Mouse (Mus musculus) liver, embryonic 14.5 days (tissue): Measurements from ENCODE around the gene Brd2. TPM values are rescaled to one million over a fixed set of nuclear protein-coding genes. Genes with fewer than 3 reads are reported as not detected.

Experiments used
- ATAC-seq: fragments of 200-750 bp; cut with Nextera tagmentation; 2 replicates; pipeline ENCODE4 v1.8.0; 2017; ENCODE audit warnings: moderate number of reproducible peaks, mild to moderate bottlenecking, moderate library complexity; ENCODE audit not compliant: insufficient read depth
- DNase-seq, 3 experiments: peaks; one replicate each; pipeline ENCODE4 v3.0.0-alpha.2; 2012 to 2013; ENCODE audit warnings: low read depth in 3 of 3, low spot score in 3 of 3
- H3K27ac ChIP-seq: fragments of 300-500 bp; sonication (generic); 2 replicates; pipeline ENCODE4 v1.5.1; 2014; ENCODE audit warnings: moderate library complexity, mild to moderate bottlenecking, control low read depth, inconsistent platforms
- H3K27me3 ChIP-seq: fragments of 300-500 bp; sonication (generic); 2 replicates; pipeline ENCODE4 v1.6.1; 2014; ENCODE audit warnings: mild to moderate bottlenecking, low read length, moderate library complexity; ENCODE audit not compliant: control insufficient read depth, insufficient read depth
- H3K36me3 ChIP-seq: fragments of 300-500 bp; sonication (generic); replicated peaks from 2 replicates; pipeline ENCODE4 v1.6.1; 2014; ENCODE audit warnings: low read depth; ENCODE audit not compliant: control insufficient read depth, insufficient read depth
- H3K4me1 ChIP-seq, 2 experiments: fragments of 200-500 bp in 1 of 2; fragments of 300-500 bp in 1 of 2; sonication (generic) in 1 of 2; replicated peaks; 2 replicates each; pipeline ENCODE4 v1.6.1; 2012 to 2014; ENCODE audit warnings: antibody characterized with exemption in 1 of 2, inconsistent platforms in 1 of 2, low read length in 1 of 2; ENCODE audit not compliant: control insufficient read depth in 2 of 2, insufficient read depth in 2 of 2
- H3K4me2 ChIP-seq: fragments of 300-500 bp; sonication (generic); 2 replicates; pipeline ENCODE4 v1.6.1; 2014; ENCODE audit warnings: low read depth, mild to moderate bottlenecking, control low read depth, moderate library complexity
- H3K4me3 ChIP-seq, 2 experiments: fragments of 200-500 bp in 1 of 2; fragments of 300-500 bp in 1 of 2; sonication (generic) in 1 of 2; 2 replicates each; pipeline ENCODE4 v1.5.1; 2012 to 2014; ENCODE audit warnings: low read depth in 2 of 2, low read length in 2 of 2, mild to moderate bottlenecking in 2 of 2, control low read depth in 1 of 2, inconsistent platforms in 1 of 2, moderate library complexity in 1 of 2; ENCODE audit not compliant: insufficient read depth in 1 of 2
- H3K9ac ChIP-seq: fragments of 300-500 bp; sonication (generic); replicated peaks from 2 replicates; pipeline ENCODE4 v1.6.1; 2014; ENCODE audit warnings: mild to moderate bottlenecking, control low read depth, moderate library complexity
- H3K9me3 ChIP-seq: fragments of 300-500 bp; sonication (generic); 2 replicates; pipeline ENCODE4 v1.6.1; 2016; ENCODE audit warnings: low read length, mixed read lengths; ENCODE audit not compliant: control insufficient read depth
- CTCF ChIP-seq: IDR thresholded peaks from 2 replicates; pipeline ENCODE4 v1.5.1; 2016; ENCODE audit warnings: antibody characterized with exemption, low read depth, control low read depth
- EP300 ChIP-seq: IDR thresholded peaks from 2 replicates; pipeline ENCODE4 v1.6.1; 2016; ENCODE audit warnings: antibody characterized with exemption, low read depth
- WGBS: fragments of 180-500 bp; shearing (Covaris S2); extraction: QIAGEN DNeasy Blood & Tissue Kit; methylation state at CpG from one replicate; pipeline ENCODE4 v1.1.7; 2014; ENCODE audit not compliant: insufficient replicate concordance; 5-methylcytosine and 5-hydroxymethylcytosine counted together
- polyA plus RNA-seq, 2 experiments: library from polyadenylated mRNA; depleted of rRNA in 1 of 2; stranded (reverse) in 1 of 2; unstranded in 1 of 2; fragments of >200 nt; fragmentation: Nextera tagmentation in 1 of 2; extraction: Ambion mirVana in 1 of 2; gene quantifications; 2 replicates each; pipeline versions ENCODE4 v1.2.1 to v1.2.3; 2012 to 2014

The Brd2 gene
- polyA plus RNA-seq, 2 experiments: 28.8 to 48.7 TPM

DNA sequence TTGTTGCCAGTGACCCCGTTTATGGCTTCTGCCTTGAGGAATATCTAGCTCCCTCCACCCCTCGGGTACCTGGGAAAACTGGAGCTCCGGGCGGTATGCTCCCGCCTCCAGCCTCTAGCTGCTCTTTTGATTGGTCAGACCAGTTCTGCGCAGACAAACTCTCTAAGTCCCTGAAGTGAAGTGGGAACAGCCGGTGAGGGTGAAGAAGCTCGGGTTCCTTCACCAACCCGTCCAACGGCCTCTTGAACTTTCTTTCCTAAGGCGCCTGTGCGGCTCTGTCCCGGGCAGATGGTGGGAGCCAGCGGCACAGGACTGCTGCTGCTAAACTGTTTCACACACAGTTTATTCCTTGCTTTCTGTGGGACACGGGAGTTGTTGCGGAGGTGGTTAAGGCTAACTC, 17.0 kb upstream of the Brd2 start:
- H3K9ac ChIP-seq: peak overlapping the region; percentile 33; the same call in 1 of the 2 replicates
- peaks cover 3 to 14% of the 10 kb centered on the region in 2 experiments; a peak in 3 of 4 replicates for H3K4me1 ChIP-seq
- peak overlapping the region; percentile 35 to 37 for H3K4me3 ChIP-seq
- H3K27me3 ChIP-seq: peaks cover 19% of the 10 kb centered on the region
- H3K27ac ChIP-seq: no peak overlapping the region
- WGBS: 9% methylated on average over 16 of the region's 16 CpGs
- ATAC-seq (no peak), DNase-seq (no peak)
- TF ChIP-seq CTCF (no peak), EP300 (no peak)
- peak overlapping the region; percentile 66 for H3K4me2 ChIP-seq
- H3K9me3 ChIP-seq: no peaks in the 10 kb centered on the region
- no peaks in the 10 kb centered on the region for H3K36me3 ChIP-seq

DNA sequence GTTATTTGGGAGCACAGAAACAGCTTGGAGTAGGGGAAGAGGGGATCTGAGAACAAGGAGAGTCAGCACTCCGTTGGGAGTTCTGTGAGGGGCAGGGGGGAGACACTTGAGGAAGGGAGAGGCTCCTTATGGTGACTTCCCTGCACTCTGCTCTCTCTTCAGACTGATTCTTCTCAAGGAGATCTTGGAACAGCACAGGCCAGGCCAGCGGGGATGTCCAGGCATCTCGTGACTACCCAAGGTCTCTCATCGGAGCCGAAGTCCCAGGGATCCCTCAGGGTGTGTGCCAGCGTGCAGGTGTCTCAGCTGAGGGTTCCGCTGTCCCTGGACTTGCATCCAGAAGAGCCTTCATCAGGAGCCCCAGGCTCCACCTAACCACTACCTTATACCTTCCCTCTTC, 16.2 kb upstream of the Brd2 start:
- 73% methylated on average over 7 of the region's 7 CpGs for WGBS
- H3K27me3 ChIP-seq: peaks cover 19% of the 10 kb centered on the region
- TF ChIP-seq CTCF (no peak), EP300 (no peak)

DNA sequence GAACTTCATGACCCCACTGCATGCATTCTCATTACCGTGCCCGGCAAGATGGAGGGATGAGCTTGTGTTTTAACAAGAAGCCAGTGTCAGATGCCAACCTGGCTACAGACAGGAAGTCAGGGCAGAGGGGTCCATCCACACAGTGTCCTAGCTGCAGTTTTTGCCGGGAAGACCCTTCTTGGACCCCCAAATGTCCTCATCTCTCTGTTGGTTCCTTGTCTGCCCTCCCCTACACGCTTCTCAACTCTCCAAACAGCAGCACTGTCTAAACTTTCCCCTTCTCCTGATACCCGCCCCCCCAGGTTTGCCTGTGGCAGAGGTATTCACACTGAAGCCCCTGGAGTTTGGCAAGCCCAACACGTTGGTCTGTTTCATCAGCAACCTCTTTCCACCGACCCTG, 15.2 kb upstream of the Brd2 start:
- H3K4me1 ChIP-seq: peaks cover 3 to 12% of the 10 kb centered on the region in 2 experiments; a peak in 3 of 4 replicates
- no peaks in the 10 kb centered on the region for H3K9me3 ChIP-seq
- 55% methylated on average over 7 of the region's 7 CpGs for WGBS
- H3K9ac ChIP-seq: no peak overlapping the region
- H3K4me2 ChIP-seq: no peak overlapping the region
- no peak overlapping the region for H3K4me3 ChIP-seq
- H3K27ac ChIP-seq: no peak overlapping the region
- peaks cover 19% of the 10 kb centered on the region for H3K27me3 ChIP-seq
- ATAC-seq: no peak
- DNase-seq: no peak
- H3K36me3 ChIP-seq: no peaks in the 10 kb centered on the region
- TF ChIP-seq CTCF (no peak), EP300 (no peak)

More for the DNA sequence above, 16.2 kb upstream of the Brd2 start:
- Histone ChIP-seq H3K4me3 (no peak overlapping the region), H3K4me1 (peaks cover 3 to 14% of the 10 kb centered on the region in 2 experiments; a peak in 3 of 4 replicates), H3K27ac (no peak overlapping the region), H3K9me3 (no peaks in the 10 kb centered on the region), H3K36me3 (no peaks in the 10 kb centered on the region), H3K4me2 (no peak overlapping the region), H3K9ac (no peak overlapping the region)
- ATAC-seq: no peak
- DNase-seq: no peak

DNA sequence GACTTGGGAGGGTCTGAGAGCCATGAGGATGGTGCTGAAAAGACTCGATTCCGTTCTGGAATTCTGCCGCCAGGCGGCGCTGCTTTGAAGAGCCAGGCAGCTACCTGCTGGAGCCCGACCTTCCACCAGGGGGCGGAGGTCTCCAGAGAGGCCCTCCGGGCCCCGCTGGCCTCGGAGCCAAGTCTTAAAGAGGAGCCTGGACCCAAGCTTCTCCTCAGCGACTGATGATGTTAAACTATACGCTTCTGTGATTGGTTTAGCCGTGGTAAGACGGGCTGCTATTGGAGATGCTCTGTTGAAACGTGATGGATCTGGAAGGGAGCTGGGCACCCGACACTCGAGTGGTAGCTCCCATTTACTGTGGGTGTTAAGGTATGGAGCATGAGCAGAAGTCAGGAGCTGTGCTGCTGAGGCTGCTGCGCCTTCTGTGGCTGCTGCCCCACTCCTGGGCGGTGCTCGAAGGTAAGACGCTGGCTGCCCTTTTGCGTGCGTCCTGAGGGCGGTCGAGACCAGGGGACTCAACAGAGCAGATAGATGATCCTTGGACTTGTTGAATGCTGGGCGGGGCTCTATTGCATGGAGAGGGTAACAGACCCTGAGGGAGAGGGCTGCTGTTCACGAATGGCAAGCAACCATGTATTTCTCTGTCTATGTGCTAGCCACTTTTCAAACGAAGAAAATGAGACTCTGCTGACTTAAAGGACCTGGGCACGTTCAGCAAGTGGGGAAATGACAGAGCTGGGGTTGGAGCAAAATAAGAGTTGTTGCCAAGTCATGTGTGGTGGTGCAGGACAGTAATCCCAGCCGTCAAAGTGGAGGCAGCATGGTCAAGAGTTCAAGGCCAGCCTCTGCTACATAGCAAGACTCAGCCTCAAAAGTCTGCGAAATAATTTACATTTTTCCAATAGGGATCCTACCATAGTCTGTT, 13.1 kb upstream of the Brd2 start:
- TF ChIP-seq EP300: no peak
- peak; percentile 100 for TF ChIP-seq CTCF
- Histone ChIP-seq H3K27me3 (peaks cover 16% of the 10 kb centered on the region), H3K4me1 (peaks cover 3 to 12% of the 10 kb centered on the region in 2 experiments; a peak in 3 of 4 replicates), H3K27ac (no peak overlapping the region), H3K36me3 (no peaks in the 10 kb centered on the region), H3K9me3 (no peaks in the 10 kb centered on the region), H3K9ac (no peak overlapping the region), H3K4me3 (peak overlapping the region; percentile 7 to 27), H3K4me2 (peak overlapping the region; percentile 48)
- WGBS: 6% methylated on average over 31 of the region's 31 CpGs
- DNase-seq: peak; percentile 88 to 90 (median 89)
- ATAC-seq: peak; percentile 87

DNA sequence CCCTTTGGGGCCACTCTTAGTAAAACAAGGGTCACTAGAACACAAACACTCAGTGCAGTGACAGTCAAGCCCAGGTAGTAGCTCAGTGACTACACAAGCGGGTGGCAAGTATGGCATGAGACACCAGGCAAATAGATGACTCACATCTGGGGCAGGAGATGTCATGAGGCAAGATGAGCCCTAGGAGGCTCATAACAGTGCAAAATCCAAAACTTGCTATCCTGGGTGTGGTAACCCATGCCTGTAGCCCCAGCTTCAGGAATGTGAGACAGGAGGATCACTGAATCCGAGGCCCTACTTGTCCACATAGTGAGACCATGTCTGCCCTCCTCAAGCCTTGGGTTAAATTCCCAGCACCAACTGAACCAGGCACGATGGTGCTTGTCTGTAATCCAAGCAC, 12.0 kb upstream of the Brd2 start:
- ATAC-seq: no peak
- Histone ChIP-seq H3K4me2 (no peak overlapping the region), H3K36me3 (no peaks in the 10 kb centered on the region), H3K9ac (no peak overlapping the region), H3K9me3 (no peaks in the 10 kb centered on the region), H3K27me3 (peaks cover 8% of the 10 kb centered on the region), H3K4me3 (no peak overlapping the region), H3K27ac (no peak overlapping the region), H3K4me1 (peaks cover 0 to 4% of the 10 kb centered on the region in 2 experiments; a peak in 1 of 4 replicates)
- TF ChIP-seq EP300: no peak
- no peak for TF ChIP-seq CTCF
- 62% methylated on average over 3 of the region's 3 CpGs for WGBS
- no peak for DNase-seq
